Mouse (Mus musculus) liver, postnatal 0 days (tissue): ENCODE data around the gene Ilkap. TPM values are rescaled to one million over a fixed set of nuclear protein-coding genes. Genes with fewer than 3 reads are reported as not detected.
A peak's percentile ranks its signal among the peaks of the same experiment; 100 is the strongest.

ENCODE experiments used
- ATAC-seq: fragments of 200-750 bp; cut with Nextera tagmentation; 2 replicates; pipeline ENCODE4 v1.8.0; 2017; ENCODE audit warnings: mild to moderate bottlenecking, moderate library complexity
- DNase-seq: peaks from one replicate; pipeline ENCODE4 v3.0.0-alpha.2; 2016
- H3K27ac ChIP-seq: fragments of 300-500 bp; sonication (generic); 2 replicates; pipeline ENCODE4 v1.5.1; 2014; ENCODE audit warnings: antibody characterized with exemption, moderate library complexity, mild to moderate bottlenecking, low read depth
- H3K27me3 ChIP-seq: fragments of 300-500 bp; sonication (generic); 2 replicates; pipeline ENCODE4 v1.6.1; 2014; ENCODE audit warnings: low read length, control low read depth, mixed read lengths; ENCODE audit not compliant: insufficient read depth
- H3K36me3 ChIP-seq: fragments of 300-500 bp; sonication (generic); replicated peaks from 2 replicates; pipeline ENCODE4 v1.6.1; 2014; ENCODE audit warnings: mild to moderate bottlenecking, control low read depth, low read length, moderate library complexity, mixed read lengths; ENCODE audit not compliant: insufficient read depth
- H3K4me1 ChIP-seq: fragments of 300-500 bp; sonication (generic); 2 replicates; pipeline ENCODE4 v1.6.1; 2014; ENCODE audit warnings: antibody characterized with exemption, mild to moderate bottlenecking, control low read depth; ENCODE audit not compliant: insufficient read depth
- H3K4me2 ChIP-seq: fragments of 300-500 bp; sonication (generic); 2 replicates; pipeline ENCODE4 v1.6.1; 2014; ENCODE audit warnings: low read depth, mild to moderate bottlenecking, low read length, moderate library complexity, mixed read lengths
- H3K4me3 ChIP-seq: fragments of 300-500 bp; sonication (generic); 2 replicates; pipeline ENCODE4 v1.5.1; 2014; ENCODE audit warnings: low read depth, low read length
- H3K9ac ChIP-seq: fragments of 300-500 bp; sonication (generic); replicated peaks from 2 replicates; pipeline ENCODE4 v1.6.1; 2014; ENCODE audit warnings: mild to moderate bottlenecking, moderate library complexity
- H3K9me3 ChIP-seq: fragments of 300-500 bp; sonication (generic); 2 replicates; pipeline ENCODE4 v1.6.1; 2016; ENCODE audit warnings: mild to moderate bottlenecking, control low read depth, low read length, mixed read lengths
- CTCF ChIP-seq: sonication (generic); IDR thresholded peaks from 2 replicates; pipeline ENCODE4 v1.5.1; 2016; ENCODE audit warnings: antibody characterized with exemption, low read depth
- EP300 ChIP-seq: IDR thresholded peaks from 2 replicates; pipeline ENCODE4 v1.6.1; 2016; ENCODE audit warnings: antibody characterized with exemption, low read depth, mild to moderate bottlenecking
- WGBS: fragments of 180-500 bp; shearing (Covaris S2); extraction: QIAGEN DNeasy Blood & Tissue Kit; methylation state at CpG from one replicate; pipeline ENCODE4 v1.1.7; 2014; ENCODE audit not compliant: insufficient replicate concordance; 5-methylcytosine and 5-hydroxymethylcytosine counted together
- polyA plus RNA-seq: library from polyadenylated mRNA; unstranded; fragments of >200 nt; fragmentation: Nextera tagmentation; extraction: Ambion mirVana; gene quantifications from 2 replicates; pipeline ENCODE4 v1.2.1, GENCODE M21; 2015

The Ilkap gene
- polyA plus RNA-seq, 1 experiment from 2014 or later, result 42.8 TPM

- Histone ChIP-seq H3K27ac (no peak overlapping the region), H3K4me1 (peaks cover 23% of the 10 kb centered on the region), H3K9me3 (no peaks in the 10 kb centered on the region), H3K9ac (no peak overlapping the region), H3K4me3 (no peak overlapping the region), H3K4me2 (no peak overlapping the region), H3K36me3 (peaks cover 22% of the 10 kb centered on the region), H3K27me3 (no peaks in the 10 kb centered on the region)
- DNase-seq (no peak), ATAC-seq (no peak)
- WGBS, result 61% methylated on average over 1 of the region's 1 CpGs
- no peak for TF ChIP-seq CTCF
- no peak for TF ChIP-seq EP300
Observed at GRCm38 (mm10) chr1:91417991-91418390, 19.4 kb upstream of the Ilkap start.

GRCm38 (mm10) chr1:91415311-91415710 is 16.7 kb upstream of the Ilkap start:
- Histone ChIP-seq H3K4me2 (no peak overlapping the region), H3K4me3 (no peak overlapping the region), H3K4me1 (peaks cover 31% of the 10 kb centered on the region), H3K9me3 (no peaks in the 10 kb centered on the region), H3K27ac (peak overlapping the region; percentile 93), H3K36me3 (peaks cover 15% of the 10 kb centered on the region), H3K27me3 (no peaks in the 10 kb centered on the region), H3K9ac (no peak overlapping the region)
- WGBS, result 80% methylated on average over 5 of the region's 5 CpGs
- no peak for ATAC-seq
- DNase-seq, result no peak
- no peak for TF ChIP-seq CTCF

- Histone ChIP-seq H3K27me3 (no peaks in the 10 kb centered on the region), H3K9me3 (no peaks in the 10 kb centered on the region), H3K36me3 (peaks cover 15% of the 10 kb centered on the region), H3K27ac (peak overlapping the region; percentile 93), H3K9ac (no peak overlapping the region), H3K4me2 (peak overlapping the region; percentile 99; the same call in 1 of the 2 replicates), H3K4me1 (peaks cover 31% of the 10 kb centered on the region), H3K4me3 (no peak overlapping the region)
- ATAC-seq, result no peak
- TF ChIP-seq EP300 (no peak), CTCF (no peak)
- 68% methylated on average over 4 of the region's 4 CpGs for WGBS
- no peak for DNase-seq
Observed at GRCm38 (mm10) chr1:91414903-91415302, 16.3 kb upstream of the Ilkap start.

- TF ChIP-seq EP300 (no peak), CTCF (no peak)
- peak within 1 kb of the TSS; percentile 89 for H3K9ac ChIP-seq
- H3K27me3 ChIP-seq, result no peaks in the 10 kb centered on the region
- 1% methylated on average over 38 of the region's 39 CpGs for WGBS
- H3K4me3 ChIP-seq, result peak within 1 kb of the TSS; percentile 85
- peak; percentile 14 for ATAC-seq
- peaks cover 15% of the 10 kb centered on the region for H3K36me3 ChIP-seq
- peaks cover 31% of the 10 kb centered on the region for H3K4me1 ChIP-seq
- no peaks in the 10 kb centered on the region for H3K9me3 ChIP-seq
- H3K4me2 ChIP-seq, result peak within 1 kb of the TSS; percentile 99
- H3K27ac ChIP-seq, result peak within 1 kb of the TSS; percentile 93
- DNase-seq, result peak; percentile 70
Observed at GRCm38 (mm10) chr1:91413898-91414594, 15.4 kb upstream of the Ilkap start, which contains the start of gene Hes6. Gene Hes6 (minus strand): TSS chr1:91414038.

- Histone ChIP-seq H3K9me3 (no peaks in the 10 kb centered on the region), H3K9ac (peak overlapping the region; percentile 89), H3K4me3 (peak overlapping the region; percentile 85), H3K27ac (peak overlapping the region; percentile 93), H3K4me1 (peaks cover 31% of the 10 kb centered on the region), H3K36me3 (peaks cover 15% of the 10 kb centered on the region), H3K27me3 (no peaks in the 10 kb centered on the region), H3K4me2 (peak overlapping the region; percentile 99)
- DNase-seq (no peak), ATAC-seq (no peak)
- TF ChIP-seq CTCF (no peak), EP300 (no peak)
- WGBS, result under 1% methylated on average over 14 of the region's 14 CpGs
Observed at GRCm38 (mm10) chr1:91413536-91413897, 14.9 kb upstream of the Ilkap start.

- no peak for TF ChIP-seq EP300
- DNase-seq (peak; percentile 92), ATAC-seq (peak; percentile 93)
- Histone ChIP-seq H3K27ac (peak overlapping the region; percentile 93), H3K9me3 (no peaks in the 10 kb centered on the region), H3K9ac (peak overlapping the region; percentile 89), H3K4me1 (peaks cover 31% of the 10 kb centered on the region), H3K4me3 (peak overlapping the region; percentile 85), H3K4me2 (peak overlapping the region; percentile 99), H3K36me3 (peaks cover 14% of the 10 kb centered on the region), H3K27me3 (no peaks in the 10 kb centered on the region)
- under 1% methylated on average over 34 of the region's 34 CpGs for WGBS
Observed at GRCm38 (mm10) chr1:91413030-91413506, 14.5 kb upstream of the Ilkap start.
